Mouse (Mus musculus) kidney, postnatal 4 days (tissue): Measurements from ENCODE around the gene Sf3b3.

Experiments used
- DNase-seq, 2 experiments: peaks; one replicate each; pipeline ENCODE4 v3.0.0; 2021; ENCODE audit warnings: mixed read lengths in 2 of 2

Gene Sf3b3

DNA sequence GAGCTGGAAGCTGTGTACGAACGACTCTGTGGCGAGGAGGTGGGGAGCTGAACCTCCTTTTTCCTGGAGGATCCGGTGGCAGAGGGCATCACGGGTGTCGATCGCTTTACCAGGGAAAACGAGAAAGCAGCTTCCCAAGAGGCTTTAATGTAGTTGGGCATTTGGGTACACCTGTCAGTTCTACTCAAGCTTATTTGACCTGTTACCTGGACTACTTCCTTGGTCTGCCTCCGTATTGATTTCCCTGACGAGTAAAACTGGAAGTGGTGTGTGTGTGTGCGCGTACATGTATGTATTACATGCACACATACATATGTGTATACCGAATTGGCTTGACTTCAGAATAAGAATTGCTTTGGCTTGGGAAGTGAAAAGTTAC, 573 bp upstream of the Sf3b3 start:
- no peak for DNase-seq

DNA sequence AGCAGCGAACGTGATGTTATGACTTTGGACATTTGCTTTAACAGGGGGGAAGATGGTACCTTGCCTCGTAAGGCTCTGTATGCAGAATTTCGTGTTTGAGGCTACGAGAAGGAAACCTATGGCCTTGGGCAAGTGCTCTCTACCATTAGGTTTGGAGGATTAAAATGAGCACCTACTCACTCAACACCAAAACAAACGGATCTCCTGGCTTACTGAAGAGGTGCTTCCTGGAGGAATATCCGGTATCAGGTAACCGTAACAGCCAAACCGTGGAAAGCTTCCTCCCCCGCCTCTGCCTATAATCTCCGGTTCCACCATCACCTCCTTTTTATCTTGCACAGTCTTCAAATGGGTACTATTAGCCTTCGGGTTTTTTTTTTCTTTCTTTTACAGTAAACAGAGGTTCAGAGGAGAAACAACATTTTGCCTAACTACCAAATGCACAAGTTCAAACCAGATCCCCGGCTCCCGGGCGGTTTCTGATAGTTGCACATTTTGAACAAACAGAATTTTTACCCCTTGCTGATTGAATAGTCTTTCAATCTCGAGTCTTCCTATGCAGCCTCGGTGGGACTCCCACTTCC, 674 bp downstream of the Sf3b3 start:
- DNase-seq = peak in 1 of 2 experiments; percentile 12

DNA sequence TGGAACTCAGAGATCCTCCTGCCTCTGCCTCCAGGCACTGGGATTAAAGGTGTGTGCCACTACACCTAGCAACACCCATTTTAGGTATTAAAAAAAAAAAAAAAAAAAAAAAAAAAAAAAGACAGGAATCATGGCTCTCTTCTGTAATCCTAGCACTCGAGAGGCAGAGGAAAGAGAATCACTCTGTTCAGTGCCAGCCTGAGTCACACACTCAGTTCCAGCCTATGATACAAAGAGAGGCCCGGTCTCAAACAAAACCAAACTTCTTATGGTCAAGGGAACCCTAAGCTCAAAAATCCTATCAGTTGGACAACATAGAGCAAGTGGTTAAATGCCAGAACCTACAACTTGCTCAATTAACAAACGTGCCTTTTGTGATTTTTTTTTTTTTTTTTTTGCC, 1.6 kb downstream of the Sf3b3 start:
- DNase-seq = no peak

DNA sequence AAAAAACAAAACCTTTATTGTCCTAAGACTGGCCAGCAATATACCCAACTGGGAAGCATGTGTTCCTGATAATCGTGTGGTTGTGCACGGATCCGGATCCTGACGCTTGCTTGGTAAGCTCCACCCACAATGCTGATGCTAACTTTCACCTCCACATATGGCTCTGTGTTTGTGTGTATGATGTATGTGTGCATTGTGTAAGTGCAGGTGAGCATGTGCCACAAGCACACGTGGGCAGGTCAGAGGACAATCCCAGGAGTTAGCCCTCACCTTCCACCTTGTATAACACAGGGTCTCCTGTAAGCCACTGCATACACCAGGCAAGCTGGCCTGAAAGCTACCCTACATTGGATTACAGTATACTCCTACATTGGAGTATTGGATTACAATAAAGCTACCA, 3.4 kb downstream of the Sf3b3 start:
- DNase-seq = no peak

DNA sequence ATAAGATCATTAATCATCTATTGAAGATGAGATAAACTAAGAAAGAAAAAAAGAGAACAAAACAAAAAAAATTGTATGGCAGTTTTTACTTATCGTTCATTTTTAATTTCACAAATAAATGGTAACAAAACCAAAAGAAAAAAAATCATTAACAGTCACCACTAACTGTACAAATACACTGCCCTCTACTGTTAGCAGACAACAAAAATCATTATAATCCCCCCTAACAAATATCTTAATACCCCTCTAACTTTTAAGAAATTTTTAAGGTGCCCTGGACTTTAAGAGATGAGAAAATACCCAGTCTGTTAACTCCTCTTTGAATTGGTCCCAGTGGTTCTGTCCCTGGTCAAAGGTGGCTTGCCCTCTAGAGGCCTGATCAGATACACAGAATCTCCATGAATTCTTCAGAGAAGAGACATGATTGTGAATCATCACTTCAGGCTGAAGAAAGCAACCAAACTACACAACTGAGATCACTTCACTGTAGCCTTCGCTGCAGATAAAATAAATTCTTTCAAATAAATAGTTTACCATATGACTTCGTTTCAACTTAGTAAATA, 4.5 kb downstream of the Sf3b3 start:
- DNase-seq = no peak

DNA sequence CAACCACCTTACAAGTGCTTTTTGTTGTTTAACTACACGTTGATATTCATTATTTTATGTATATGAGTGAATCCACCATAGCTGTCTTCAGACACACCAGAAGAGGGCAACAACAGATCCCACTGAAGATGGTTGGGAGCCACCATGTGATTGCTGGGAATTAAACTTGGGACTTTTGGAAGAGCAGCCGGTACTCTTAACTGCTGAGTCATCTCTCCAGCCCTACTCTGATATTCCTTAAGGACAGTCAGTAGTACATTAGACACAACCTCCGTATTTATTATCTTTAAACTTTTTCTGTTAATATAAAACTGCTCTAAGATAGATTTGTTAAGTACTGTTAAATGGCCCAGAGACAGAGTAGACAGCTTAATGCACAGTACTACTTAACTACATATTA, 14.6 kb downstream of the Sf3b3 start:
- DNase-seq = no peak

DNA sequence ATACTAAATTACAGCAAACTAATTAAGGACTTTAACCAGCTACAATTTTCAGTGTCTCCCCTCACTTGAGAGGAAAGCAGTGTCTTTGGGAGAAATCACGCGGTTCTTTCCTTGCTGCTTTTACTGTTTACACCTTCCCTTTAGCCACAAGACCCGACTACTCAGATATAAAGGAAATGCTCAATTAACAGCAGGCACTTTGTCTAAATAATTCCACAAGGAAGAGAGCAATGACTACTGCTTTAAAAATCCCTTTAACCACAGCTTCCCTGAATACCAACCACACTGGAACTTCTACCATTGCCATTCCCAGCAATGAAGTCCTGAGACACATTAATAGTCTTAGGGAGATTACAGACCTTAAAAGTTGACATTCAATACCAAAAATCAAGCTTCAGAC, 18.1 kb downstream of the Sf3b3 start:
- DNase-seq = no peak

DNA sequence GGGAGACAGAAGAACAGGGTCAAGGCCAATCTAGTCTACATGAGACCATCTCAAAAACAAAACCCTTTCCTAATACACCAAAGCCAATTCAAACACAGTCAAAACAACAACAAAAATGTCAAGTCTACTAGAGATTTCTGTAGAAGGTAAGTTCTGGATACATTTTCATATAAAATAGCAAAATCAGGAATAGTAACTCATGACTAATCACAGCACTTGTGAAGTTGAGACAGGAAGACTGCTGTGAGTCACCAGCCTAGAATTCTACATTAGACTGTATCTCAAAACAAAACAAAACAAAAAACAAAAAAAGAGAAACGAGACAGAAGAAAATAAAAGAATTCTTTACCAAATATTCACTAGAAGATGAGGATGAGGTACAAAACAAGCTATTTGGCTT, 21.7 kb downstream of the Sf3b3 start:
- no peak for DNase-seq

DNA sequence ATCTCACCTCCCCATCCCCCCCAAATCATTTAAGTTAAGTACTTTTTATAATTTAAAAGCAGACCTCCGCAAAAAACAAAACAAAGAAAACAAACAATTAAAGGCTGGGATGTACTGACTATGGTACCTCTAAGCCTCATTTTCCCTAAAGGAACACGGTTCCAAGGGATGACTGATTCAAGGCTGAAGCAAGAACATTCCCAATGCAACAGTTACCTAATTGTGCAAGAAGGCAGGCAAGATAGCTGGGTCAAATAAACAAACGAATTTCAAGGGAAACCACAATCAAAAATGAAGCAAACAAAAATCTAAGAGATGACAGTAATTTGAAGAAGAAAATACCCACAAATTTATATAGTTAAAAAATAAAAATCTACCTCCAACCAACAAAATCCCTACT, 24.6 kb downstream of the Sf3b3 start:
- no peak for DNase-seq

DNA sequence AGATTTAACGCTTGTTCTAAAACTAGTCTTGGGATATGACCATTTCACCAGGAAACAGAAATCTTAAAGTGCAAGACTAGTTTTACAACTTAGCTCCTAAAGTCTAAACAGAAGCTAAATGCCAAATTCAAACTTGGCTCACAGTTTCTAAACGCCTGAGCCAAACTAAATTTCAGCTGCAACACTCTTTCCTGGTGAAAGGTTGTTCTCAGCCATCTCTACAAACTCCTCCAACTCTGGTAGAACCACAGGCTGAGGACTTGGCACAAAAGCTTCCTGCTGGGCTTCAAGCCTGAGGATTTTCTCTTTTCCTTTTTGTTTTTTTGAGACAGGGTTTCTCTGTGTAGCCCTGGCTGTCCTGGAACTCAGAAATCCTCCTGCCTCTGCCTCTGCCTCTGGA, 26.3 kb downstream of the Sf3b3 start:
- no peak for DNase-seq

DNA sequence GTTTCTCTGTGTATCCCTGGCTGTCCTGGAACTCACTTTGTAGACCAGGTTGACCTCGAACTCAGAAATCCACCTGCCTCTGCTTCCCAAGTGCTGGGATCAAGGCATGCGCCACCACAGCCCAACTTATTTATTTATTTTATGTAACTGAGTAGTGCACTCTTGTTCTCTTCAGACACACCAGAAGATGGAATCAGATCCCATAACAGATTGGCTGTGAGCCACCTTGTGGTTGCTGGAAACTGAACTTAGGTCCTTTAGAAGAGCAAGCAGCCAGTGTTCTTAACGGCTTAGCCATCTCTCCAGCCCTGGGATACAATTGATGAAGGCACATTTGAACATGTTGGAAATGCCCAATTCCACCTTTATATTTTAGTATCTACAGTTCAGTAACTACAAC, 28.0 kb downstream of the Sf3b3 start:
- peak; percentile 36 to 54 for DNase-seq

DNA sequence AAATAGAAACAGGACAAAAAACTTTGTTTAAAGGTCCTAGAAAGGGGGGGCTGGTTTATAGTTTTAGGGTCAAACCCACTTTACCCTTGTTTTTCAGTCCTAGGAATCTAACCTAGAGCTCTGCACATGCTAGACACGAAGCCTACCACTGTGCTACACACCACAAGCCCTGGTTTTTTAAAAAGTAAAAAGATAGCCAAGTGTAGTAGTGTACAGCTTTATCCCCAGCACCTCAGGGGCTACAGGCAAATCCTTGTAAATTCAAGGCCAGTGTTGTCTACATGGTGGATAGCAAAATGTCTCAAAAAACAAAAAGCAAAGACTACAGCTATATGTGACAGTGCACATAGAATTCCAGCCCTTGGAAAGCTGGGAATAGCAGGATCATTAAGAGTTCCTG, 29.6 kb downstream of the Sf3b3 start:
- DNase-seq = no peak

DNA sequence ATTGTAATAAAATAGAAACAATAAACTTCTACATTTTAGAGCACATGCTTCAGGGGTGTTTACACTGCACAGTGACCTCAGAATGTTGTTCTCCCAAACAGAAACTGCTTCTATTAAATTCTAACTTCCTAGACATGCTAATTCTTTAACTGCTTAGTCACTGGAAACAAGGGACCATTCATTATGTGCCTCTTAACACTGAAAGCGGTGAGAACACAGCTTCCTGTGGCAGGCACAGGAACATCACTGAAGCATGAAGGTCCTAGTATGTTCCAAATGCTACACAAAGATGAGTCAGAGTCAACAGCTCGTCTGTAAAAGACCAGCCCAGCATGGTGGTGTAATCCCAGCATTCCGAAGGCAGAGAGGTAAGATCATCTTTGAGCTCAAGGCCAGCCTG, 31.3 kb downstream of the Sf3b3 start:
- DNase-seq = no peak

DNA sequence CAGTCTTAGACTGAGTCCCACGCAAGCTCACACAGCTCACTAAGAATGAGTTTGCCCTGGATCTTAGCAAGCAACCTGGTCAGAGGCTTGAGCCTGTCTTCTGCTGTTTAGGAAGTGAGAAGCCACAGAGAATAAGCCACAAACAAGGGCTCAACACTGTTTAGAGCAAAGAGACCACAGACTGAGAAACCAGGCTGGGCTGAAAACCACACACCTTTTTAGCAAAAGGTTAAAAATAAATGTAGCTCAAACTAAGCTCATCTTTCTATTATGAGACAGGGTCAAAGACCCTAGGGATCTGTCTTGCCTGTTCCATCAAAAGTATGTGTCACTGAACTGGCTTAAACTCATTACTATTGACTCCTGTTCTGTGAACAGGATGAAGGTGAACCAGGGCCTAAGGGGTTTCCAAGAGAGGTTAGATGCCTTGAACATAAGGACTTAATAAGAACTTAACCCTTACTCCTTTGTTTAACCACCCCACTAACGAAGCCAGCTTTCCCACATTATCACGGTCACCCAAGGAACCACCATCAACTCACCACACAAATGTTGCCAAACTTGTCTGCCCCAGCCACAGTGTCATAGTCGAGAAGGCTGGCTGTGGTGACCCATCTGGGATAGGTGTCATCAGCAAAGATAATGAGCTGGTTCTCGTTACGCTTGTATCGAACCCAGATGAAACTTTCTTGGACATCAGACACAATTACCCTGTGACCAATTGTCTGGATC, 33.3 kb downstream of the Sf3b3 start:
- DNase-seq = no peak

DNA sequence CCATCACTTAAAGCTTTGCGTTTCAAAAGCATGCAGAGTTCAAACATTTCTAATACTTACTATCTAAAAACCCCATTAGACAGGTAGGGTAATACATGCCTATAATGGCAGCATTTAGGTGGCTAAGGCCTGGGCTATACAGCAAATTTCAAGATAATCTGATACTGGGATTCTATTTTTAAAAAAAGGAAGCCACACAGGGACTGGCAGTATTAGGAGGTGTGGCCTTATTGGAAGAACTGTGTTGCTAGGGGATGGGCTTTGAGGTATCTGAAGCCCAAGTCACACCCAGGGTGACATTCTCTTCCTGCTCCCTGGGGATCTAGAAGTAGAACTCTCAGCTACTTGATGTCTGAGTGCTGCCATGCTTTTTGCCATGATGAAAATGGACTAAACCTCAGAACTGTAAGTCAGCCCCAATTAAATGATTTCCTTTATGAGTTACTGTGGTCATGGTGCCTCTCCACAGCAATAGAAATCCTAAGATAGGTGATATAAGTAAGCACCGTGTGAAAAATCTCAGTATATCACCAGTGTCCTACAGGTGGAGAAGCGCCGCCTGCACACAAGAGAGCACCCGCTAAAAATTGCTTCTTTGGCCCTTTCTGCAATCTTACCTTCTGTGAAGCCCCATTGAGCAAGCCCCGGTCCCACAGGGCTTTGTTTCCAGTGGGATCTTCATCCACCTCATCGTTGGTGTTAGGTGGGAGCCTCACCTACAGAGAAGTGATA, 34.1 kb downstream of the Sf3b3 start:
- DNase-seq = no peak

DNA sequence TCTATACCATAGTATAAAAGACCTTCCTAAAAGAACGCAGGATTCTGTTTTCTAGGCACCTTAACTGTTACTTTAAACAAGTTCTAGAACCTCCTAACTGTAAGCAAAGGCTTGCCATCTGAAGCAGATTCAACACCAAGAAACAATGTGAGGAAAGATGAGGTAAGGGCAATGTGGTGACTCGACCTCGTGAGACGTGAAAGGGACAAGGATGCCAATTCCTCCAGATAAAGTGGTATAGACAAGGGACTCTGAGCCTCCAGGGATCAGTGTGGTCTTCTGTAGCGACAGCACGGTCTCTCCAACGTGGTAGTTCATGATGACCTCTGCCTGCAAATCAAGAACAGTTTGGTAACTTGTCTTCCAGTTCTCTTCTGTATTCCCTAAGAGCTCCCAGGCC, 34.8 kb downstream of the Sf3b3 start:
- DNase-seq = no peak

DNA sequence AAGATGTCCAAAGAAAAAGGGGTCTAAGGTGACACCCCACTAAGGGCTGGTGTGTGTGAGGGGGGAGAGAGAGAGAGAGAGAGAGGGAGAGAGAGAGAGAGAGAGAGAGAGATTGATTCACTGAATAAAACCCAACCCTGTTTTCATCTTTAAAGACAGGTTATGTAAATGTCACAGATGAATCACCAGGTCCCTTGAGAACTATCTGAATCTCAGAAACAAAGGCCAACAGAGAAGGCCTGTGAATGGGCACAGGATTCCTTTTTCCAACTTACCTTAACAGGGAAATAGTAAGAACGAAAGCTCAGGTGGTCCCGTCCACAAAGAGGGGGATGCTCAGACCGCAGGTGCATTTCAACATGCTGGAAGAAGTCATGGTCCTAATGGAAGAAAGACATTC, 35.5 kb downstream of the Sf3b3 start:
- DNase-seq = no peak

DNA sequence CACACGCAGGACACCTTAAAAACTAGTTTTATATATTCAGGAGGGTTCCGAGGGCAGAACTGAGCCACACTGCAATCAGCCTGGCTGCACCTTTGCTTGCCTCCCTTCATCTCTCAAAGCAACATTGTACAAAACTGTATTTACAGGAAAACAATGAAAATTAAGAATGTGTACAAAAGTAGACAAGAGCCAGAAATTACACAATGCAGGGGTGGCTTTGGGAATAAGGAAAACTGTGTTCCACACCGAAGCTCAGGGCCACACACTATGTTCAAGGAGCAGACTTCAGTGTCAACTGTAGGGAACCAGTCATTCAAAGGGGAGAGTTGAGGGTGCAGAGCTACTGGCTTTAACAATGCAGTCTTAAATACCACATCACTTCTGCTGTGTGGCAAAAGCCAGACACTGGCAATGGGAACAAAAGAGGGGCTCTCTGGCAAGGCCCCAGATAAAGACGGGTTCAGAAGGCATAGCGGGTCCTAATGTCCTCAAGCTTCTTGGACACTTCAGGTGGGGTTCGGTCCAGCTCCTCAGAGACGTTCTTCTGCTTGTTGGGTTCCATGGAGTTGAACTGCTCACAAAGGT, 36.0 kb downstream of the Sf3b3 start:
- DNase-seq = no peak

DNA sequence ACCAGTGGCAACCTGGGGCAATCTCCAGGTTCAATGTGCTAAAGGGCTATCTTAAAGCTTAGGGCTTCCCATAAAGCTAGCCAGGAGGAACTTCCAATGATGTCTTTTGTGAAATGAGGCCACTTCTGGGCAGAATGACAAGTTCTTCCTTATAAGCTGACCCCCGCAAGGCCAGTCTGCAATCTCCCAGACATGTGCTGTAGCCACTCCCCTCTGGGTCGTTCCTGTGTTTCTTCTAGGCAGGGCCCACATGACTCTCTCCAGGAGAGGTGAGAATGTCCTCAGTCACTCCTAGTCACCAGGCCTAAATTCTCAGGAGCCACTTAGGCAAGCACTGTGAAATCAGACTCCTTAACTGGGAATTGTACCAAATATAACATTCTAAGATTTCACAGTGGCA, 36.8 kb downstream of the Sf3b3 start:
- peak; percentile 37 to 59 for DNase-seq

DNA sequence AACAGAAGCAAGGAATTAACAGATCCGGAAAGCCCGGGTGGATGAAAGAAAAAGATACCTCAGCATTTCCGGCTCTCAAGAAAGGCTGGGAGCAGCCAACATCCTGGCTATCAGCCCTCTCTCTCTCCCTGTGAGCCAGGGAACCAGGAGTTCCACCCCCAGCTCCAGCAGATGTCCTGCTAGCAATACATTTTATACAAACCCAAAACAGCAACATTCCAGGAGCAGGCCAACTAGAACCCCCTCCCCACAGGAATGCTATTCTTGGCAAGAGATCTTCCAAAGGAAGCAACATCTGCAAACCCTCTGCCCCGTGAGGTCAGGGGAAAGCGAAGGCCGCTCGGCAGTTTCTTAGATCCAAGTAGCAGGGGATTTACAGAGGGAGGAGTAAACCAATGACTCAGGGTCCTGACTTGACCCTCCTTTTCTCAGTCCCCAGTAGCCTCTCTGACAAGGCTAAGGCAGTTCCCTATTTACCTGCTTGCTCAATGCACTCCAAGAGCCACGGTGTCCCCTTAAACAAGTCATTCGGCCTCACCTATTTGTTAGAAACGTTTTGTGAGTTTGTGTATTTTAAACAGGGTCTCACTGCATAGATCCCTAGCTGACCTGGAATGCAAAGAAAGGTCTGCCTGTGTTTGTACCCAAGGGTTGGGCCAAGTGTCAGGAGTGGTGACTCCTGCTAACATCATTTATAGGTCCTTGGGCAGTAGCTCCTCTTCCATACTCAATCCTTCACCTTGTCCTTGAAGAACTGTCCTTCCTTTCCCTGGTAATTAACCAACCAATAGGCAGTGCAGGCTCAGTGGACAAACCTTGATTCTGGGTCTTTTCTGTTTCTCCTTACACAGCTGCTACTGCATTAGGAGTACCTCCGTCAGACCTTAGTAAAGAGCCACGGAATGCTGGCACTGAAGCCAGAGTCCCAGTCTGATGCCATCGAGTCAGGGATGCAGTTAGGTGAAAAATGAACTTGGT, 37.8 kb downstream of the Sf3b3 start:
- peak; percentile 73 to 79 for DNase-seq

DNA sequence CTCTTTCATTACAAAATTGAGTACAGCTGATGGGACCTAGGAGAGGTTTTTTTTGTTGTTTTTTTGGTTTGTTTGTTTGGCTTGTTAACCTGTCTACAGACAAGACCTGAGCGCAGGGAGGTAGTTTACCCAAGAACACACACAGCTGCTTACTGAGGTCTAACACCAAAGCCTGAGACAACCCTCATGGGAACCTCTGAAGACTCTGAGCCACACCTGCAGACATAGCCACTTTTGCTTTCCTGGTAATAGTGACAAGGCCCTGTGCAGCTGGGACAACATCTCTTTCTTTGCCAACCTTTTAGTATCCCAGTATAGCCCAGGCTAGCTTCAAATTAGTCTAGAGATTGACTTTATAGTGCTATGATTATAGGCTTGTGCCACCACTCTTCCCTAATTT, 40.4 kb downstream of the Sf3b3 start:
- DNase-seq = no peak

DNA sequence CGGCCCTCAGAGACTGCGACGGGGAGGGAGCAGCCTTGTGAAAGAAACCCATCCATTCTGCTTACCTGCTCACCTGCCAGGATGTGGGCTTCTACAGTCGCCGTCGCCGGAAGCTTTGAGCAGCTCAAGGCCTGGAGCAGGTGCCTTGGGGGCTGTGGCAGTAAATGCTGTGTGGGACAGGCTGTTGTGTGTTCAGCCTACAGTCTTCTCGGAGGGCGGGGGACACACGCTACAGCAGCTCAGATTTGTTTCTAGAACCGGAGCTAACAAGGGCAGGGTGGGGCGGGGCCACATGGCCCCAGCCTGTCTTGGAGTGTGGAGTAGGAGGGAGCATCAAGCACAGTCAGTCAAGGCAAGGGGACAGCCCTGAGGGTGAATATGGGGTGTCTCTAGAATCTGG, 40.9 kb downstream of the Sf3b3 start, which contains the start of gene Il34:
Il34 (minus strand) TSS at position 256 of the 400 bp plus-strand sequence.
- peak in 1 of 2 experiments; percentile 49 for DNase-seq
